Mouse (Mus musculus): ENCODE measurements around the gene G3bp1. TPM values are rescaled to one million over a fixed set of nuclear protein-coding genes. Genes with fewer than 3 reads are reported as not detected.
A peak's percentile ranks its signal among the peaks of the same experiment; 100 is the strongest.

The G3bp1 gene
- total and polyA plus RNA-seq, 3 experiments: 22.0 to 41.3 (median 40.0) TPM

DNA sequence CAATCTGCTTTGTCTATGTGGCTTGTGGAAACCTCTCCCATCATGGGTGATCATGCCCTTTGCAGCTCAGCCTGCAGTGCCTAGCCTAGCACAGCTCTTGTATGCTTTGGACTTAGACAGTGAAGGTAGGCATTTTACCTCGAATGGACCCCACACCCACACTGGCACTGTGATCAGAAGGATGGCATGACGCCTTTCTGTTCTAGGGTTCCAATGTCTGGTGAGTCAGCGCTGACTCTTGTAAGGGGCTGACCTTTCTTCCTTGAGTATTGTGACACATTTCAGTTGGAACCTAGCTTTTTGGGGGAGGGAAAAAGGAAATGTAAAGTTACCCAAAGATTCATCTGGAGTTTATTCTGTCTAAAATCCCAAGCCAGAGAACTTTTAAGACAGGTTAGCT is 36.0 kb downstream of the G3bp1 start:
- no peak overlapping the region for H3K4me3 ChIP-seq
- H3K79me2 ChIP-seq (replicated peaks; ENCODE audit: control insufficient read depth, insufficient read depth, low read length): no peaks in the 10 kb centered on the region
- TF ChIP-seq POLR2A (IDR thresholded peaks at IDR 0.05; ENCODE audit: insufficient read depth, low read depth, low read length) (no peak), CTCF (IDR thresholded peaks at IDR 0.05) (no peak), EP300 (IDR thresholded peaks at IDR 0.05; ENCODE audit: insufficient read depth, low read depth, low read length) (no peak)
- no peak overlapping the region for H3K27ac ChIP-seq
- H3K9ac ChIP-seq (ENCODE audit: low read depth, low read length): no peak overlapping the region
- no peak for DNase-seq
- 77% methylated on average over 3 of the region's 3 CpGs for WGBS
- intact Hi-C loops (cut with DNase I): no loop called here
- H3K36me3 ChIP-seq (ENCODE audit: control insufficient read depth, insufficient read depth, low read length): peaks cover 3% of the 10 kb centered on the region; the same call in 1 of the 2 replicates
- no peaks in the 10 kb centered on the region for H3K27me3 ChIP-seq (ENCODE audit: control insufficient read depth, insufficient read depth, low read length)
- H3K4me1 ChIP-seq (ENCODE audit: control insufficient read depth, insufficient read depth, low read length): no peaks in the 10 kb centered on the region

DNA sequence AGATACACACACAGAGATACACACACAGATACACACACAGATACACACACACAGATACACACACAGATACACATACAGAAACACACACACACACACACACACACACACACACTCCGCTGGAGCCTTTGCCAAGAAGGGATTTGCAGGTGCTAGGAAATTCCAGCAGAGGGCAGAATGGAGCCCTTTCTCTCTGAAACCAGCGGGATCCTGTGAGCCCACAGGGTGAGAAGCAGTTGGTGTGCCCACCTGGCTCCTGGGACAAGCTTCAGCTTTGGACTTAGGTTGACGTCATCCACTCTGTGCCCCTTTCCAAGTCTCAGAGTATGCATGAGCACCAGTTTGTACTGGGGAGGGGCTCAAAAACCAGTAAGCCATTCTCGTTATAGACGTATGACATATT is 41.9 kb downstream of the G3bp1 start:
- intact Hi-C loops (cut with DNase I): no loop called here
- no peak for DNase-seq
- Histone ChIP-seq H3K4me3 (no peak overlapping the region), H3K27ac (no peak overlapping the region), H3K4me1 (ENCODE audit: control insufficient read depth, insufficient read depth, low read length) (no peaks in the 10 kb centered on the region), H3K9ac (ENCODE audit: low read depth, low read length) (no peak overlapping the region), H3K27me3 (ENCODE audit: control insufficient read depth, insufficient read depth, low read length) (no peaks in the 10 kb centered on the region), H3K36me3 (ENCODE audit: control insufficient read depth, insufficient read depth, low read length) (no peaks in the 10 kb centered on the region), H3K79me2 (replicated peaks; ENCODE audit: control insufficient read depth, insufficient read depth, low read length) (no peaks in the 10 kb centered on the region)
- 56% methylated on average over 5 of the region's 5 CpGs for WGBS
- TF ChIP-seq EP300 (IDR thresholded peaks at IDR 0.05; ENCODE audit: insufficient read depth, low read depth, low read length): no peak
- TF ChIP-seq CTCF (IDR thresholded peaks at IDR 0.05): peak; percentile 22; the same call in 1 of the 2 replicates

DNA sequence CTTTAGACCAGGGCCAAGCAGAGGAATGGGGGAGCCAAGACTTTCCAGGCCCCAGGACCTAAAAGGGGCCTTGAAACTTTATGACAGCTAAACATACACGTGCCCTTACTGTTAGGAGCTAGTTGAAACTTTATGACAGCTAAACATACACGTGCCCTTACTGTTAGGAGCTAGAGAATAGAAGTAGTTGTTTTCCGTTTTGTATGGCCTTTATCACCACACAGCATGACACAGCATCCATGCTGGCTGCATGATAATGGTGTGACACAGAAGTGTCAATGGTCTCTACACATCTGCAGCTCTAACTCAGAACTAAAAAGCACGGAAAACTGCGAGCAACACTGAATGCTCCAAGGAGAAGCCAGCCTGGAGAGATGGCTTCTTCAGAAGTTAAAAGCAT is 48.2 kb downstream of the G3bp1 start:
- TF ChIP-seq POLR2A (IDR thresholded peaks at IDR 0.05; ENCODE audit: insufficient read depth, low read depth, low read length) (no peak), CTCF (IDR thresholded peaks at IDR 0.05) (no peak), EP300 (IDR thresholded peaks at IDR 0.05; ENCODE audit: insufficient read depth, low read depth, low read length) (no peak)
- no peaks in the 10 kb centered on the region for H3K27me3 ChIP-seq (ENCODE audit: control insufficient read depth, insufficient read depth, low read length)
- WGBS: 67% methylated on average over 5 of the region's 5 CpGs
- no peak overlapping the region for H3K4me3 ChIP-seq
- no peaks in the 10 kb centered on the region for H3K4me1 ChIP-seq (ENCODE audit: control insufficient read depth, insufficient read depth, low read length)
- no peak for DNase-seq
- no peaks in the 10 kb centered on the region for H3K79me2 ChIP-seq (replicated peaks; ENCODE audit: control insufficient read depth, insufficient read depth, low read length)
- H3K27ac ChIP-seq: no peak overlapping the region
- intact Hi-C loops (cut with DNase I): loop anchor here (1.0 to 2.0 kb wide), 2 partner anchors 473 to 591 kb away; no protein-coding TSS in a partner anchor
- no peaks in the 10 kb centered on the region for H3K36me3 ChIP-seq (ENCODE audit: control insufficient read depth, insufficient read depth, low read length)
- H3K9ac ChIP-seq (ENCODE audit: low read depth, low read length): no peak overlapping the region

DNA sequence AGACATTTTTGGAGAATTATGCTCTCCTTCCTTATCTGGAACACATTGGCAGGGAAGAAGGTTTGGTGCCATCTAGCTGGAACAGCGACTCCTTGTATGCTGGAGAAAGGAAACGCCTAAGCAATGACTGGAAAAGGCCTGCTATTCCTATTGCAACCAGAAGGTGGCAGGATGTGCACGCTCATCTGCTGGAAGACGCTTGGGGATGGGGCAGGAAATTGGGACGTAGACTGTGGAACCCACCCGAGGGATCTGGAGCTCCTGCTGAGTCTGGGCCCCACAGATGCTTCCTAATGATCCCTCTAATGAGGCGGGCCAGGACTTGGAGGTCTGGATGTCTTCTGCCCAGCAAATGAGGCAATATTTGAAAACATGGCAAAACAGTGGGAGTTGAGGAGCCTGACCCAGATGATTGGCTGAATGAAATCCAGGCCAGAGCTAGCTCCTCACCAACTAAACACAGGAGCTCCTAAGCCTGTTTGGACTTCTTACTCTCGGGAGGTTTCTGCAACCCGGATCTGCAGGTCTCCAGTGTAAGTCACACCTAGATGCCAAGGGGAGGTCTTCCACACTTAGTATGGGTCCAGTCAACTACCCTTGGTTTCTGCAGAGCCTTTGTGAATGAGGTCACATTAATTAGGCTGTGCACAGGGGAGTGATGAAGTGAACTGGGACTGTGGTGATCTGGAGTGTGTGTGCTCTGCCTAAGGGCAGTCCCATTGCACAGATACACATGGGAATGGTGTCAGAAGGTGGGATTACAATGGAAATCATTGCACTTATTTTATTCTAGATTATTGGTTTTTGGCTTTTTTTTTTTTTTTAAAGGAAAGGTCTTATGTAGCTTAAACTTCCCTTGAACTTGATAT is 49.6 kb downstream of the G3bp1 start:
- Histone ChIP-seq H3K79me2 (replicated peaks; ENCODE audit: control insufficient read depth, insufficient read depth, low read length) (no peaks in the 10 kb centered on the region), H3K9ac (ENCODE audit: low read depth, low read length) (no peak overlapping the region), H3K27ac (no peak overlapping the region), H3K36me3 (ENCODE audit: control insufficient read depth, insufficient read depth, low read length) (no peaks in the 10 kb centered on the region), H3K4me3 (no peak overlapping the region), H3K27me3 (ENCODE audit: control insufficient read depth, insufficient read depth, low read length) (no peaks in the 10 kb centered on the region), H3K4me1 (ENCODE audit: control insufficient read depth, insufficient read depth, low read length) (no peaks in the 10 kb centered on the region)
- WGBS: 3% methylated on average over 9 of the region's 9 CpGs
- no peak; the same call in 1 of the 2 replicates for TF ChIP-seq CTCF (IDR thresholded peaks at IDR 0.05)
- TF ChIP-seq EP300 (IDR thresholded peaks at IDR 0.05; ENCODE audit: insufficient read depth, low read depth, low read length): 0 out of 2 replicates have a peak, but pooled peaks have one; percentile 67
- peak; percentile 51 to 64 for DNase-seq
- intact Hi-C loops (cut with DNase I): loop anchor here (1.0 to 2.0 kb wide), 2 partner anchors 472 to 589 kb away; no protein-coding TSS in a partner anchor

DNA sequence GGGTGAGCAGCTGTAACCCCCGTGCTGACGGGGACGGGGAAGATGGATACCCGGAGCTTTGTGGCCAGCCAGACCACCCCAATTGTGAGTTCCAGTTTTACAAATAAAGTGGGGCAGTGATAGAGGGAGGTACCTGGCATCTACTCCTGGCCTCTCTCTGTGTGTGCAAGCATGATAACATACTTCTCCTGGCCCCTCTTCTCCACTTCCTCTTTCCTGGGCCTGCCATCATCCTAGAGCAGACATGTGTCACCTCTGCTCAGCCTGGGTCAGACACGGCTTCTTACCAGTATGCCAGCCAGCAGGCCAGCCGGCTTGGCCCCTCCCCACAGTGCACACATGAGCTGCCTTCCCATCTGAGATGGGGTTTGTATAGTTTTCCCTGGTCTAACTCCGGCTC is 61.3 kb downstream of the G3bp1 start:
- WGBS: 69% methylated on average over 7 of the region's 7 CpGs
- Histone ChIP-seq H3K4me1 (ENCODE audit: control insufficient read depth, insufficient read depth, low read length) (no peaks in the 10 kb centered on the region), H3K27ac (no peak overlapping the region), H3K9ac (ENCODE audit: low read depth, low read length) (no peak overlapping the region), H3K36me3 (ENCODE audit: control insufficient read depth, insufficient read depth, low read length) (no peaks in the 10 kb centered on the region), H3K79me2 (replicated peaks; ENCODE audit: control insufficient read depth, insufficient read depth, low read length) (no peaks in the 10 kb centered on the region), H3K27me3 (ENCODE audit: control insufficient read depth, insufficient read depth, low read length) (no peaks in the 10 kb centered on the region), H3K4me3 (no peak overlapping the region)
- no peak for DNase-seq
- TF ChIP-seq CTCF (IDR thresholded peaks at IDR 0.05): no peak
- TF ChIP-seq POLR2A (IDR thresholded peaks at IDR 0.05; ENCODE audit: insufficient read depth, low read depth, low read length): no peak
- no peak for TF ChIP-seq EP300 (IDR thresholded peaks at IDR 0.05; ENCODE audit: insufficient read depth, low read depth, low read length)
- intact Hi-C loops (cut with DNase I): no loop called here

DNA sequence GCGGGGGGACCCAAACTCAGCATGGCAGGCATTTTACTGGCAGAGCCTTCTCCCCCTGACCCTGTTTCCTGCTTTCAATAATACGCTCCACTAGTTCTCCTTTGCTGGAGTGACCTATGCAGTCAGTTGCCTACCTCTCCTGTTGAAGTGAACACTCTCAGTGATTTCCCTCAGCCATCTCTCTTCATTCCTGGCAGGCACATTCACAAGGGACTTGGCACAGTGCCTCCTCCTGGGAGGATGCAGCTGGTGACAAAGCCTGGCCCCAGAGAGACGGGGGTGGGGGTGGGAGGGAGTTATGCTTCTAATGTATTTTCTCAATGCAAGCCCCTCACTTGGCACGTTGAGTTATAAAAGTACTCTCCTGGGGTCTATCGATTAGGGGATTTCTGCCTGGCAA is 63.9 kb downstream of the G3bp1 start:
- Histone ChIP-seq H3K27ac (no peak overlapping the region), H3K27me3 (ENCODE audit: control insufficient read depth, insufficient read depth, low read length) (no peaks in the 10 kb centered on the region), H3K4me1 (ENCODE audit: control insufficient read depth, insufficient read depth, low read length) (no peaks in the 10 kb centered on the region), H3K36me3 (ENCODE audit: control insufficient read depth, insufficient read depth, low read length) (no peaks in the 10 kb centered on the region), H3K9ac (ENCODE audit: low read depth, low read length) (no peak overlapping the region), H3K79me2 (replicated peaks; ENCODE audit: control insufficient read depth, insufficient read depth, low read length) (no peaks in the 10 kb centered on the region), H3K4me3 (no peak overlapping the region)
- peak in 1 of 2 experiments; percentile 10 for DNase-seq
- WGBS: 42% methylated on average over 5 of the region's 5 CpGs
- intact Hi-C loops (cut with DNase I): no loop called here
- TF ChIP-seq EP300 (IDR thresholded peaks at IDR 0.05; ENCODE audit: insufficient read depth, low read depth, low read length) (no peak), CTCF (IDR thresholded peaks at IDR 0.05) (no peak), POLR2A (IDR thresholded peaks at IDR 0.05; ENCODE audit: insufficient read depth, low read depth, low read length) (no peak)
